Mouse (Mus musculus): ENCODE data around the gene Fry. TPM values are rescaled to one million over a fixed set of nuclear protein-coding genes. Genes with fewer than 3 reads are reported as not detected.

Gene Fry
- 100 to 1,000 TPM in 12 of 26 experiments, 10 to 100 TPM in 14; 42.2 to 177 (median 84.2) TPM for total RNA-seq (2018; cell fraction: chromatin; rRNA removed)
- total RNA-seq (2018; cell fraction: cytosol; rRNA removed): 10 to 100 TPM in 15 of 26 experiments, 1 to 10 TPM in 11; 5.1 to 25.7 (median 13.4) TPM
- total RNA-seq (2018; cell fraction: nucleus; rRNA removed): 100 to 1,000 TPM in 2 of 26 experiments, 10 to 100 TPM in 24; 16.5 to 116 (median 48.2) TPM
- polyA plus RNA-seq (2018): 7.4 to 12.4 TPM (median 7.5 TPM) in 3 replicates

GRCm38 (mm10) chr5:150118455-150119241 is at the start of gene Fry:
Fry (plus strand) TSS chr5:150118645.
- H3K36me3 ChIP-seq (ENCODE audit: inconsistent target): no peaks in the 10 kb centered on the region
- under 1% methylated on average over 68 of the region's 68 CpGs for WGBS (ENCODE audit: missing documents)
- H3K79me2 ChIP-seq (ENCODE audit: inconsistent target): peaks cover 42% of the 10 kb centered on the region
- H3K4me3 ChIP-seq (ENCODE audit: inconsistent target): peak within 1 kb of the TSS; percentile 70
- H3K27ac ChIP-seq: peak within 1 kb of the TSS; percentile 57

GRCm38 (mm10) chr5:150070086-150070485 is 48.4 kb upstream of the Fry start:
- Histone ChIP-seq H3K27ac (no peak overlapping the region), H3K4me3 (ENCODE audit: inconsistent target) (no peak overlapping the region), H3K79me2 (ENCODE audit: inconsistent target) (no peaks in the 10 kb centered on the region), H3K36me3 (ENCODE audit: inconsistent target) (no peaks in the 10 kb centered on the region)
- 23% methylated on average over 10 of the region's 10 CpGs for WGBS (ENCODE audit: missing documents)

DNA sequence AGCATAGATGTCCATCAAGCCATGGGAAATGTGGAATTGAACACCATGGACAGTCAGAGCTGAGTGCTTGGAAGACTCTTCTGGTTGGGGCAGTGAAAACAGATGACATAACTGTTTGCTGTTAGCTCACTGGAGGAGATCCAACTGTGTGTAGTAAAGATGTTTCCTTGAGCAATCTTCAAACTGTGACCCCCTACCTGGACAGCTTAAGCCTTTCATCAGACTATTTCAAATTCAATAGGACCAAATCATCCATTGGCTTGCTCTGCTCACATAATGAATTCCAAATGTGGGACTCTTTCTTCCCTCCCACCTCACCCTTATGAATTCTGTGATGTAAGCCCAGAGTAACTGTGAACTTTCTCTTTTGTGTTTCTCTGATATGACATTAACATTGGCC is 46.7 kb upstream of the Fry start:
- H3K27ac ChIP-seq: no peak overlapping the region
- H3K36me3 ChIP-seq (ENCODE audit: inconsistent target): no peaks in the 10 kb centered on the region
- no peaks in the 10 kb centered on the region for H3K79me2 ChIP-seq (ENCODE audit: inconsistent target)

DNA sequence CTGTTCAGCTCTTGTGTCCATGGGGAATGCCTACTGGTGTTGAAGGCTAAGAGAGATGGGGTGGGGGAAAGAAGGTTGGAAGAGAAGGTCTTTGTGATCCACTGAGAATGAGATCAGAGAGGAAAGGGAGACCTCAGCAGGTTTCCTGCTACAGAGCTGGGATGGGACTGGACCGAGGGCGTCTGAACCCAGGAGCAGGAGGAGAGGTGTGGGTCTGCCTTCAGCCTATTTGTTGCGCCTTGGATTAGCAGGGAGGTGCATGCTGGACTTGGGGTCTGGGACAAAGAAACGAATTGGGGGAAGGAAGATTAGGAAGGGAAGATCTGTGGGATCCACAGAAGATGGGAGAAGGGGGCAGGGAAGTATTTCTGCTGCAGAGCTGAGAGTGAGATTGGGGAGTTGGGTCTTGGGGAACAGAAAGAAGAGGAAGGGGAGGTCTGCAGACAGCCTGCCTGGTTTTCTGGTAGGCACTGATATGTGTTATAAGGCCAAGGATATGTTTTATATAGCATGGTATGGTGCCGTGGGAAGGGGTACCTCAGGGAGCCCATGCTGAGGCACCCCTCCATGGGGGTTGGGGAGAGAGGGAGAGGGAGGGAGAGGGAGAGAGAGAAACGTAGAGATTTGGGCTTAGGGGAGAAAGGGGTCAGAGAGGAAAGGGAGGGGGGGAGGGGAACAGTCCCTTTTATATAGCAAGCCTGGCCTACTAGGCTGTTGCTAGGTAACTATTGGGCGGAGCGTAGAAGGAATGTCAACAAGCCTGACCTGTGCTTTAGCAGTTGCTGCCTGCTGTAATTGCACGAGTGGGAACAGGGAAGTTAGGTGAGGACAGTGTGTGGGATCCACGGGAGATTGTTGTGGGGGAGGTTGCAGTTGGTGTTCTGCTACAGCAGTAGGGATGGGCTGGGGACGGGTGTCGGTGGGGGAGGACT is 38.3 kb upstream of the Fry start:
- no peaks in the 10 kb centered on the region for H3K79me2 ChIP-seq (ENCODE audit: inconsistent target)
- 57% methylated on average over 10 of the region's 12 CpGs for WGBS (ENCODE audit: missing documents)
- no peak overlapping the region for H3K27ac ChIP-seq
- no peaks in the 10 kb centered on the region for H3K36me3 ChIP-seq (ENCODE audit: inconsistent target)
- H3K4me3 ChIP-seq (ENCODE audit: inconsistent target): no peak overlapping the region

More for the DNA sequence above, 46.7 kb upstream of the Fry start:
- H3K4me3 ChIP-seq (ENCODE audit: inconsistent target): no peak overlapping the region

DNA sequence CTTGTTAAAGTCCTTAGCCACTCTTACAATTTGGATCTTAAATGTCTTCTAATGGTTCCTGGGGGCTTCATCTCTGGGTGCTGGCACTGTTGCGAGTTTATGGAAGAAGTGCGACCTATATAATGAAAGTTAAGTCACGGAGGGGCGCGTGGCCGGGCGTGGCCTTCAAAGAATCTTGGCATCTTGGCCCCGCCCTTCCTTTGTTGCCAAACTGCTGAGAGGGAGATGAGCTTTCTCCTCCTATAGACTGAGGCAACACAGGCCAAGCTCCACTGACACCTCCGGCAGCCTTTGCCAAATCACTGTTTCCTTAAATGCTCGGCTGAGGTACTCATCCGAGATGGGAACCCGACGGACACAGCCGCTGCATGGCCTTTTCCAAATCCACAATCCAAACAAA is 35.7 kb upstream of the Fry start:
- Histone ChIP-seq H3K79me2 (ENCODE audit: inconsistent target) (no peaks in the 10 kb centered on the region), H3K36me3 (ENCODE audit: inconsistent target) (no peaks in the 10 kb centered on the region), H3K4me3 (ENCODE audit: inconsistent target) (no peak overlapping the region), H3K27ac (no peak overlapping the region)
- WGBS (ENCODE audit: missing documents): 94% methylated on average over 14 of the region's 14 CpGs

GRCm38 (mm10) chr5:150083190-150083589 is 35.3 kb upstream of the Fry start:
- Histone ChIP-seq H3K79me2 (ENCODE audit: inconsistent target) (no peaks in the 10 kb centered on the region), H3K36me3 (ENCODE audit: inconsistent target) (no peaks in the 10 kb centered on the region), H3K4me3 (ENCODE audit: inconsistent target) (no peak overlapping the region), H3K27ac (no peak overlapping the region)
- WGBS (ENCODE audit: missing documents): 67% methylated on average over 5 of the region's 5 CpGs

- Histone ChIP-seq H3K79me2 (ENCODE audit: inconsistent target) (no peaks in the 10 kb centered on the region), H3K27ac (no peak overlapping the region), H3K36me3 (ENCODE audit: inconsistent target) (no peaks in the 10 kb centered on the region), H3K4me3 (ENCODE audit: inconsistent target) (no peak overlapping the region)
- 5% methylated on average over 6 of the region's 6 CpGs for WGBS (ENCODE audit: missing documents)
Measured at GRCm38 (mm10) chr5:150097620-150098019, 20.8 kb upstream of the Fry start.

GRCm38 (mm10) chr5:150098754-150099153 is 19.7 kb upstream of the Fry start:
- Histone ChIP-seq H3K27ac (no peak overlapping the region), H3K79me2 (ENCODE audit: inconsistent target) (no peaks in the 10 kb centered on the region), H3K36me3 (ENCODE audit: inconsistent target) (no peaks in the 10 kb centered on the region), H3K4me3 (ENCODE audit: inconsistent target) (no peak overlapping the region)
- 92% methylated on average over 12 of the region's 12 CpGs for WGBS (ENCODE audit: missing documents)

GRCm38 (mm10) chr5:150101789-150102188 is 16.7 kb upstream of the Fry start:
- 60% methylated on average over 11 of the region's 11 CpGs for WGBS (ENCODE audit: missing documents)
- H3K4me3 ChIP-seq (ENCODE audit: inconsistent target): no peak overlapping the region

GRCm38 (mm10) chr5:150106358-150106757 is 12.1 kb upstream of the Fry start:
- Histone ChIP-seq H3K27ac (no peak overlapping the region), H3K4me3 (ENCODE audit: inconsistent target) (no peak overlapping the region), H3K36me3 (ENCODE audit: inconsistent target) (no peaks in the 10 kb centered on the region), H3K79me2 (ENCODE audit: inconsistent target) (no peaks in the 10 kb centered on the region)
- WGBS (ENCODE audit: missing documents): 88% methylated on average over 7 of the region's 7 CpGs

More at GRCm38 (mm10) chr5:150101789-150102188, 16.7 kb upstream of the Fry start:
- H3K36me3 ChIP-seq (ENCODE audit: inconsistent target): no peaks in the 10 kb centered on the region
- H3K79me2 ChIP-seq (ENCODE audit: inconsistent target): no peaks in the 10 kb centered on the region
- no peak overlapping the region for H3K27ac ChIP-seq

DNA sequence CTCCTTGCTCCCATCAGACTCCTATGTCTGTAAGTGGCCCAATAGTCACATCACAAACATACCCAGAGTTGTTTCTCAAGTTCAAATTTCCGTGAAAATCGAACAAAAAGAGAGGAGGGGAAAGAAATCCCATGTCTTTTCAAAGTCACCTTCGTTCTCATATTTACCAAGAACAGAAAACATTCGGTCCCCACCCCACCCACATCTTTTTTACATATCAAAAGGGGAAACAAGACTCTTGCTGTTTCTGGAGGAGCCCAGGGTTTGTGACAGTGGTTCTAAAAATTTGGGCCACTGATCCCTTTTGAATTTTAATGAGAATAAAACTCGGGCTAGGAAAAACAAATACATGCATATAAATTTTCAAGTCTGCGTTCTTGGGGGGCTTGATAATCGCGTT is 7.2 kb upstream of the Fry start:
- no peaks in the 10 kb centered on the region for H3K36me3 ChIP-seq (ENCODE audit: inconsistent target)
- H3K4me3 ChIP-seq (ENCODE audit: inconsistent target): no peak overlapping the region
- H3K79me2 ChIP-seq (ENCODE audit: inconsistent target): no peaks in the 10 kb centered on the region
- H3K27ac ChIP-seq: no peak overlapping the region
- WGBS (ENCODE audit: missing documents): 52% methylated on average over 6 of the region's 8 CpGs

GRCm38 (mm10) chr5:150114007-150114406 is 4.4 kb upstream of the Fry start:
- Histone ChIP-seq H3K27ac (no peak overlapping the region), H3K4me3 (ENCODE audit: inconsistent target) (no peak overlapping the region), H3K36me3 (ENCODE audit: inconsistent target) (no peaks in the 10 kb centered on the region), H3K79me2 (ENCODE audit: inconsistent target) (no peaks in the 10 kb centered on the region; the same call in 1 of the 2 replicates)
- 76% methylated on average over 7 of the region's 7 CpGs for WGBS (ENCODE audit: missing documents)

DNA sequence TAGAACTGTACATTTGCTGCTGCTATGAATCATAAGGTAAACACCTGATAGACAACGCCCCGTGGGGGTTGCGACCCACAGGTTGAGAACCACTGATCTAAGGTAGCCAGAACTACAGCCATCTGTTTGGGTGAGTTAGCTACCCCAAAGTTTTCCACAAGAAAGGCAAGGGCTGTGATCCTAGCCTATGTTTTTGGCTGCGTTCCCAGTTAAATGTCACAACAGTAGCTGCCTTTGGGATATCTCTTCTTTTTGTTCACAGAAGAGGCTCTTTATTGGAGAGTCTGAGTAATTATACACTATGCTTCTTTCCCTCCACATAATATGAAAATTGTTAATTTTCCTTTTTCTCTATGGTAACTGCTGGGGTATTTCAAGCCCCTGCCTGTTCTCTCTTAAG is 3.7 kb upstream of the Fry start:
- Histone ChIP-seq H3K36me3 (ENCODE audit: inconsistent target) (no peaks in the 10 kb centered on the region), H3K79me2 (ENCODE audit: inconsistent target) (peaks cover 6% of the 10 kb centered on the region; the same call in 1 of the 2 replicates), H3K27ac (no peak overlapping the region), H3K4me3 (ENCODE audit: inconsistent target) (no peak overlapping the region)
- WGBS (ENCODE audit: missing documents): 96% methylated on average over 4 of the region's 4 CpGs

DNA sequence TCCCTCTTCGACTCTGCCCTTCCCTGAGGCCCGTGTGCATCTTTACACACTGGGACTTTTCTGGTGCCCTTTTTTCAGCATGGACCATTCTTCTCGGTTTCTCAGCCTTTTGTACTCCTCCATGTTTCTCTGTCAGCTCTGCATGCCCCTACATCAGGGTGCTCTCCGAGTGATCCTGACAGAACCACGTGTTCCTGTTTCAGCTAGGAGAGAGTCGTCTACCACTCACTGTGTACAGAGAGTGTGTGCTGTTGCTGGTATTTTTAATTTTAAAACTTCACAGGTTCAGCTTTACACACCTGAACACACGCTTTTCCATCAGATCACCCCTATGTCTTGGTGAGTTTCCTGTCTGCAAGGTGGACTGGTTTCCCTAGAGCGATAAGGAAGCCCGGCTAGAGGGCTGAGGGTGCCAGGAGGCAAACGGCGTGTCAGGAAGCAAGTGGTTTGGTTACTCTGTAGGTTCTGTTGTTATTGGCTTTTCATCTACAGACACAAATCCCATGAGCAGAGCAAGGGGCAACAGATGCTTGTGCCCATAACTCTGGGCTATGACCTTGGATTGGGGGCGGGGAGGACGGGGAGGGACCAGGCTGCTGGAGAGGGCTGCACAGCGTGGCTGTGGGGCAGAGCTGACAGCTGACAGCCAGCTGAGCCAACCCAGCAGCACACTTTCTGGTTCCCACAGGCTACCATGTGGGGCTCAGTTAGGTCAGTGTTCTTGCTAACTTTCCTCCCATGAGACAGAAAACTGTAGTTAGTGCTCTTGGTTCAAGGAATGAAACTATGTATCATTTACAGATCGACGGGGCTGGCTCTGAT is 3.0 kb upstream of the Fry start:
- peaks cover 13% of the 10 kb centered on the region; the same call in 1 of the 2 replicates for H3K79me2 ChIP-seq (ENCODE audit: inconsistent target)
- H3K4me3 ChIP-seq (ENCODE audit: inconsistent target): peak overlapping the region; percentile 8
- H3K27ac ChIP-seq: peak overlapping the region; percentile 35
- no peaks in the 10 kb centered on the region for H3K36me3 ChIP-seq (ENCODE audit: inconsistent target)
- 24% methylated on average over 16 of the region's 16 CpGs for WGBS (ENCODE audit: missing documents)

Data from macrophage (primary cell).